Mouse (Mus musculus) B cell, adult 2 months (primary cell): ENCODE results near the gene Coro2a.
"Not testable (repeated sequence)": the region's sequence is repeated elsewhere in the genome, so short reads cannot be mapped to it uniquely, and the experiment has no call there.

ENCODE experiments used
- DNase-seq, 2 experiments: peaks; one replicate each; pipeline ENCODE4 v3.0.0; 2022

The Coro2a gene

DNA sequence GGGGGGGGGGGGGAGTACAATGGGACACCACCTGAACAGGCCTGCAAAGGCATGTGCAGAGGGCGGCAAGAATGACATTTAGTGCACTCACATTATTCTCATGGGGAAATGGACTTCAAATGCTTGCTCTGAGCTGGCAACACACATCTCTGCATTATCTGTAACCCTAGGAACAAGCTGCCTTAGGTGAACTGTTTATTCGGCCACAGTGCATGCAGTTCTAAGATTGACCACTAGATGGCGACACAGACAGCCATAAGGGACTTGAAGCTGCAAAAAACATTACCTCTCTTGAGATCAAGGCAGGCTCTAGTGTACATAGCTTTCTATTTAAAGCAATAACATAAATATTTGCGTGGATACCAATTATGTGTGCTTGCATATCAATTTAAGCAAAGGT is 9.2 kb upstream of the Coro2a start:
- DNase-seq, result peak; percentile 89 to 90

DNA sequence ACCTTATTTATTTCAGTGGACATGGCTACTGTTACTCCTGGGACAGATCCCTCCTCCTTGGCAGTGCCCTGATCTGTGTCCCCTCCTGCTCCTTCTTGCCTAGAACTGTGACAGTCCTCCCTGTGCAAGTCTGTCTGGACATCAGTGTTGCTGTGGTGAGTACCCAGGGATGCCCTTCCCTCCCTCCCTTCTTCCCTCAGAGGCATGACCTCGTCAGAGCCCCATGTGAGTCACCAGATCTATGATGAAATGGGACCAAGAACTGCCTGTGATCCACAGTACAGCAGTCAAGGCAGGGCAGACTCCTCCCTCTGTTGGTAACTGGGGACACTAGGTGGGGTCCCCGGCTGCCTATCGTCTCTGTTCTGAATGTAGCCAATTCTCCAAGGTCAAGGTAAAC is 5.6 kb upstream of the Coro2a start:
- DNase-seq, result no peak

DNA sequence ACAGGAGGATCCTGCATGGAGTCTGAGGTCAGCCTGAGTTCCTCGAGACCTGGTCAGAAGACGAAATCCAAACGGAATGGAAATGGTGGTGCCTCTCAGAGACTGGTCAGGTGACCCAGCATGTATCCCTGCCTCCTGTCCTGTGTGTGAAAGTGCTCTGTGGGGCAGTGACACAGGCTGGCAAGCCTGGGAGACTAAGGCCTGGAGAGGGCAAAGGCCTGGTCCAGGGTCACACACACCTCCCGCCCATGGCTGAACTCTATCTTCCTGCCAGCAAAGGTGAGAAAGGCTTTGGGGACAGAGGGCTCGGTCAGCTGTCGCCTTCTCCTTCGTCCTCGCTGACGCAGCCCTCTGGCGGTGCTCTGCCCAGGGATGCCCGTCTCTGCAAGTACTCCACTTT is 3.4 kb upstream of the Coro2a start:
- no peak for DNase-seq

DNA sequence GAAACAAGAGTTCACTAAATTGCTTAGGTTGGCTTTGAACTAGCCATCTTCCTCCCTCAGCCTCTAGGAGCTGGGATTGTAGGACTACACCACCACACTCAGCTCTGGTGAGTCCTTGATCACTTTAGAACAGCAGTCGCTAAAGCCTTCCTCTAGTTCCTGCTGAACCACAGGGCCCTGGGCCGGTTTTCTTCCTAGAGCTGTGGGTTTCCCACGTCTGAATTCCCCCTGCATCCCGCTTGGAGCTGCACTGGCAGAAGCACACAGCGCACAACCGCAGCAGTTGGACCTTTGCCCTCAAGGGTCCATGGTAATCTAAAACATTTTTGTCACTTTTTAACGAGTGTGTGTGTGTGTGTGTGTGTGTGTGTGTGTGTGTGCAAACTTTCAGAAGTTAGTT is 702 bp upstream of the Coro2a start:
- DNase-seq, result no peak

DNA sequence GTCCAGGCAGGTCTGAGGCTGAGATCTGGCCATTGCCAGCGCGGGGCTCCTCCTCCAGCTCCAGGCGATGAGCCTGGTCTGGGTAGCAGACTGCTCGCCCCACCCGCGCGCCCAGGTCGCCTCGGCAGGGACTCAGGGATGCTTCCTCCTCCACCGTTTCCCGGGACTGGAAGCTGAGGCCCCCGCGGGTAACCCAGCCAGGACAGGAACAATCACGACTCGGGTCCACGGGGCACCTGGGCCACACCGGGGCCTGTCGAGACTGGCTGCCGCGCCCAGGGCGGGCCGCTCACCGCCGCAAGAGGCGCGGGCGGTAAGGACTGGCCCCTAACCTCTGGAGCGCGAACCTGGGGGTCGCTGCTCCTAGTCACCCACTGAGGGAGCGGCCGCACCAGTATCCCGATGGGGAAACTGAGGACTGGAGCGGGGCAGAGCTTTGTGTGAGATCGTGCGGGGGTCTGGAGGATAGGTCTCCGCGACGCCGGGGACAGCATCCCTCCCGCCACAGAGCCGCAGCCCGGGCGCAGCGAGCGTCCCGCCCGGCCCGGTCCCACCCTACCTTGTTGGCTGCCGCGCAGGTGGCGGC is 651 bp downstream of the Coro2a start:
- peak; percentile 29 to 45 for DNase-seq

DNA sequence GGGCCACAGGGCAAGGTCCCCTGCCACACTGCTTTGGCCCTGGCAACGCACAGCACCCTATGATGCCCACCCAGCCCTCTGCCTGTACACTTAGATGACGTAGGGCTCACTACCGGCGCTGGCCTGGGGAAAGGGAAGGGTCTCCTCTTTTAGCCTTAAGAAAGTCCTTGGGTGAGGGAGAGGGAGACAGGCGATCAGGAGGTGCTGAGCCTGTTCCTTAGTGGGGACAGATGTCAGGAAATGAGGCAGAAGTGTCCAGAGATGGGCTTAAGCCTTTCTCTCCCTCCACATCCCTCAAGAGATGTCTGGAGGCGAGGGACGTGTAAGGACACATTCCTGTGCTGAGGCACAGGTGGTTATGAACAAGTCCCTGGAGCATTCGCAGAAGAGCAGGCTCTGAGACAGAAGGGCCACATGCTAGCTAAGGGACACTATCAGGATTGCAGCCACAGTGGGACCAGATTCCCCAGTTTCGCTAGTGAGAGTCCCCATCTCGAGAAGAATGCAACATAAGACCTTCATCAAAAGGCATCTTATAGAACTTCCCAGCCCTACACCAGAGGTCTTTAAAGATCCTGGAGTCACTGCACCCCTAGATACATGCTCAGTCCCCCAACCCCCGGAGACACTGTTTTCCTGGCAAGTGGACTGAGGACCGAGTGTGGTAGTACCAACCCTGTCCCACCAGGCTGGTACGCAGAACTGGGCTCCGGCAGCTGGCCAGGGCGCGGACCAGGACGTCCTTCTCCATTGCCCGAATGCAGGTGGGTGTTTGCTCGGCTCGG is 1.3 kb downstream of the Coro2a start:
- DNase-seq, result peak in 1 of 2 experiments; percentile 28

DNA sequence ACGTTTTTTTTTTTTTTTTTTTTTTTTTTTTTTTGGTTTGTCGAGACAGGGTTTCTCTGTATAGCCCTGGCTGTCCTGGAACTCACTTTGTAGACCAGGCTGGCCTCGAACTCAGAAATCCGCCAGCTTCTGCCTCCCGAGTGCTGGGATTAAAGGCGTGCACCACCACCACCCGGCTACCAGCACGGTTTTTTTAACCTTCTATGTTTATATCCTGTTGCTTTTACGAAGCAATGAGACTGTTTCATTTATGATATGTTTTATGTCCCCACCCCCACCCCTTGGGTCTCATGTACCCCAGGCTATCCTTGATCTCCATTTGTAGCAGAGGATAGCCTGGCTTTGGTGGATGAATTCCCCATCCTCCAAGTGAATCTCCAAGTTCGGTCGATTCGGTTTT is 2.4 kb downstream of the Coro2a start:
- not testable (repeated sequence) for DNase-seq

DNA sequence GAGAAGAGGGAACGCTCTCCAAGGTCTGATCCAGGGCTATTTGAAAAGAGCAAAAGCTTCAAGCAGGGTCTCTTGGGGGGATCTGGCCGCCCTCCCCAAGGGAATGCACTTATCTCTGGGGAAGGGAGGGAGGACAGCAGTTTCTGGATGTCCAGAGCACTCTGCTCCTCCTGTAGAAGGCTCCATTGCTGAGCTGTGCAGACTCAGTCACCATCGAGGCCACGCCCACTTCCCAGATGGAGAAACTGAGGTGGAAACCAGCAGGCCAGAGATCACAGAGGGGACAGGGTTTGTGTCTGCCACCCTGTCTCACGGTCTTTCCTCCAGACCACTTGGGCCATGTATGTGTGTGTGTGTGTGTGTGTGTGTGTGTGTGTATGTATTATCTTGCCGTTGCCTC is 3.0 kb downstream of the Coro2a start:
- no peak for DNase-seq

DNA sequence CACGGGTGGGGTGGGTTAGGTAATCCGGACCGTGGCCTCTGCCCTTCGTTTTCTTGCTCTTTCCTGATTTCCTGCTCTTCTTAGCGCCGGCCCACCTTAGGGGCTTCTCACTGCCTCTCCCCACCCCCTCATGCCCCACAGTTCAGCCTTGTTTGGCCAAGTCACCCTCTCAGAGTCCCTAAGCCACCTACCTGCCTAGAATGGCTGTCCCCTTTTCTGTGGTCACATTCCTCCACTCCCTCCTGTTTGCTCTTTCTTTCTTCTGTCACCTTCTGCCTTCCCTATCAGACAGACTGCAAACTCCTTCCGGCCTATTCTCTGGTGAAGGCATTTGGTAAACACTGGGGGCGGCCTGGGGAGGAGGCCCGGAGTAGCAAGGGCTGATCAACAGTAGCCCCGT is 3.9 kb downstream of the Coro2a start:
- DNase-seq, result no peak

DNA sequence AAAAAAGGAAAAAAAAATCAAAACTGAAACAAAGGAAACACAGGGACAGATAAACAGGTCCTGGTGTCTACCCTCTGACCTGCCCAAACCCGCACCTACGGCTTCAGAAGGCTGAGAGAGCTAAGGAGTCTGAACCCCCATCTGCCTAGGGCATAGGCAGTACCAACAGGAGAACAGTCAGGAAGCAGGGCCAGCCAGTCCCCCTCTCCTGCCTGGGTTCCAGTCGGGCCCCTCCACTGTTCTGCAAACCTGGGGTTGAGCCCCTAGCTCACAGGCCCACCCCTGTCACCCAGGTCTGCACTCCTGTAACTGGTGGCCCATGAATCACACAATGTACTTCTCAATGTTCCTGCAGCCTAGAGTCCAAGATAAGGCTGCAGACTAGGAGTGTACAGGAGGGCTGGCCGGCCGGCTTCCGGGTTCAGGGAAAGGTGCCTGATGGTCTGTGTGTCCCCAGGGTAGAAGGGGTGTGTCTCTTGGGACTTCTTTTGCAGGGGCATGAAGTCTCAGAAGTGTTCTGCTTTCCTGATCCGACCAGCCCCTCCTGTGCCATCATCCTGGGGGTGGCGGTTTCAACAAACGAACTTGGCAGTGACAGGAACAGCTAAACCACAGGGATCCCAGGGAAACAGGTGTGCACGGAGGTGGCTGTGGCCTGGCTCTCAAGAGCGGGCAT is 4.6 kb downstream of the Coro2a start:
- DNase-seq, result peak; percentile 54 to 56

DNA sequence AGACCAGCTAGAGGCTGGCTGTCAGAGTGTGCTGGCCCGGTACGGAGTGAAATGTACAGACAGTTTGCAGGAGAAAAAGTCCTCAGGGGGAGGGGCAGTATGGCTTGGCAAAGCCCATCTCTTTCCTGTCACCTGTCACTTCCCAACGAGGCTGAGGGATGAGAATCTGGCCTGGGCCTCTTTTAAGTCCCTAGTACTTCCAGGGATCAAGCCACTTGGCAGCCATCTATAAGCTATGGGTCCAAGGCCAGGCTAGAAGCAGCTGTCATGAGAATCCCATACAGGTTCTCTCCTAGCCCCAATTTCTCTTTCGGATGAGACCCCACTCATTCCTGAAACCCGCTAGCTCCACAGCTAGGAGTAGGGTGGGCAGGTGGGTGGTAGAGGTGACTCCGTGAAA is 5.6 kb downstream of the Coro2a start:
- no peak for DNase-seq

DNA sequence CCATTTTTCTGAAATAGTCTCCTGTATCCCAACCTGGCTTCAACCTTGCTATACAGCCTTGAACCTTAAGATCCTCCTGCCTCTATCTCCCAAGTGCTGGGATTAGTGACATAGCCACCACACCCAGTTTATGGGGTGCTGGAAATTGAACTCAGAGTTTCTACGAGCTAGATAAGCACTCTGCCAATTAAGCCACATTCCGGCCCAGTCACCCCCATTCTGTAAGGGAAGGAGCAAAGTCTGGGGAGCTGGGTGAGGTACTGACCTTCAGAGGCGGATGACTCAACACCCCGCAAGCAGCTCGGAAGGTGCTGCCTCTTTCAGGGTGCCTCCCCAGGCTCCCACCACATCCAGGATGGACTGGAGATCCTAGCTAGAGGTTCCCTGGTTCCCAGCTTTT is 7.9 kb downstream of the Coro2a start:
- DNase-seq, result no peak

DNA sequence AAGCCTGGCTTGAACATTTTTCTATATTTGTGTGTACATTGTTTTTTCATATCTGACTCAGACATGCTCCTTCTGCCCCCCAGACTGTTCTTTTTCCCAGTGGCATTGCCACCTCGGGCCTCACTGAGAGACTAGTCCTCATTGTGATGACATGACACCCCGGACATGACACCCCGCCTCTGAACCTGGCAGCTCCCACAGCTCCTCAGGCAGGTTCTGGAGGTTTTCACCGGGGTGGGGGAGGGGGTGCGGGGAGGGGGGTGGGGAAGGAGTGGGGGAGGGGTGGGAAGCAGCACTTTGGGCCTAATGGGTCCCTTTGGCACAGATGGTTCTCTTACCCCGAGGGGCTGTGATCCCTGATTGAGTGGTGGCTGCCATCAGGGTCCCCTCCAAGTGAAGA is 8.5 kb downstream of the Coro2a start:
- DNase-seq, result no peak

DNA sequence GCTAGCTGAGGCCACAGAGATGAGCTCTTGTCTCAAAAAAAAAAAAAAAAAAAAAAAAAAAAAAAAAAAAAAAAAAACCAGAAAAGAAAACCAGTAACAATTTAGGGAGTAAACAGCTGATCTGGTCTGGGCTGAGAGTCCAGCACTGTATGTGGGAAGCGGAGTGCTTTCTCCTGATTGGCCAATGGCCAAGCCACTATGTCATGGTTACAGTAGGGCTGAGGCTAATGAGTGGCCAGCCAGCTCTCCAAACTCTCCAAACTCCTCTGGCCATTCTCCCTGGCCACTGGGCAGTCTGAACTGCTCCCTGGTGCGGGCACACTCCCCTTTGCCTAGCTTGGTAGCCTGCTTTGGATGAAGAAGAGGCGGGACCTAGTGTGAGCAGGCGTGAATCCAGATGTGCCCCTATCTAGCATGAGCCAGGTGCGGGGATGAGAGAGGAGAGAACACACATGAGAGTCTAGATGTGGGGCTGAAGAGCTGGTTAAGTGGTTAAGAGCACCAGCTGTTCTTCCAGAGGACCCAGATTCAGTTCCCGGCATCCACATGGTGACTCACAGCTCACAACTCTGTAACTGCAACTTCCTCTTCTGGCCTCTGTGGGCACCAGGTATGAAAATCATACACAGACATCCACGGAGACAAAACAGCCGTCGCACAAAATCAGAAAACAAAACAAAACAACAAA is 10.0 kb downstream of the Coro2a start:
- peak; percentile 41 to 56 for DNase-seq

DNA sequence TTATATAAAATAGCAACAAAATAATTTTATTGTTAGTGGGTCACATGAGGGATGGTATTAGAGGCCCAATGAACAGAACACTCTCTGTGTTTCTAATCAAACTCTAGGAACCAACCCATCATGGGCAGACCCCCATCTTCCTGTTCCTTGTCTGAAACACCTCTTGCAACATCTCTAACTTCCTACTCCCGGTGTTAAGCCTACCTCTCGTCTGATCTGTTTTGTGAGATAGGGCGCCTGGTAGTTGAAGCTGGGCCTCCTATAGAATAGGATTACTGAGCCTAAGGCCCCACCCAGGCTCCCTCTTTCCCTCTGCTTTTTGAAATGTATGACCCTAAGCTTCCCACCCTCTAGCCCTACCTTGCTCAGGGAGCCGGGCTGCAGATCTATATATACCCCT is 11.2 kb downstream of the Coro2a start:
- DNase-seq, result no peak

DNA sequence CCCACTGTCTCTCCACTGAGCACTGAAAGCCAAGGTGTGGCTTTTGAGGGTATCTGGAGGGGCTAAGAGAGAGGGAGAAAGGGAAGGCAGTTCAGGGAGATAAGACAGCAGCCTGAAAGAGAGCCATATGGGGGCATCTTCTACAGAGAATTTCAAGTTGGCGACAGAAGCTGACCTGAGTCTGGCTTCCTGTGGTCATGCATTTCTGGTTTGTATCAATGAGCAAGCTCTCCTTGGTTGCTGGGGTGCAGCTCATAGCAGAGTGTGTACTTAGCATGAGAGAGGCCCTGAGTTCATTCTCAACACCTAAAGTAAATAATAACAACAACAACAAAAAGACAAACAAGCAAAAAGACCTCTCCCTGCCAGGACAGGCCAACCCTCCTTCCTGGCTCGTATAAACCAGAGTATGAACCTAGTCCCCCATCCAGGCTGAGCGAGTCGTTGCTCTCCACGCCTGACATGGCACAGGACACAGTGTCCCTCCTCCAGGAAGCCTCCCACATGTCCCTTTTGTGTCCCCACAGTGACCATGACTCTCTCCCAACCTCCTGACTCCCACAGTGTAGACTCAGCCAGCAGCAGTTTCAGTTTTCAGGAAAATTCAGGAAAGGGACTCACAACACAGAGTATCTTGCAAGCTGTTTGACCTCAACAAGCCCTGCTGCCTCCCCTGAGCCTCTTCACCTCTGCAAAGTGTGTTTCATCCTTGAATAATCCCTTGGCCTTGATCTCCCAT is 11.9 kb downstream of the Coro2a start:
- DNase-seq, result no peak

DNA sequence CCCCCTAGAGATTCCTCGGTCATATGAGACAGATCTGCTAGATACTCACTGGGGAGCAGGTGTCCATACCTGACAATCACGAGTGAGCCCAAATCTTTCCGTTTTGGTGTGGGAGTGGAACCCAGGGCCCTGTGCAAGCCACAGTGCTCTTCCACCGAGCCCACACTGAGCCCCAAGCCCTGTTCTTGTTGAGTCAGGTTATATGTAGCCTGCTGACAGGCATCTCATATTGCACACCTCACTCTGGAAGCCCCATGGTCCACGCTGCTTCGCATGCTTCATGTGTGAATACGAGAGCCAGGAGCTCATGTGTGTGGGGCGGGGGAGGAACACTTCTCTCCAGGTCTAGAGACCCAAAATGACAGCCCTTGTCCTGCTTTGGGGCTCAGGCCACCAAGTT is 12.9 kb downstream of the Coro2a start:
- no peak for DNase-seq

DNA sequence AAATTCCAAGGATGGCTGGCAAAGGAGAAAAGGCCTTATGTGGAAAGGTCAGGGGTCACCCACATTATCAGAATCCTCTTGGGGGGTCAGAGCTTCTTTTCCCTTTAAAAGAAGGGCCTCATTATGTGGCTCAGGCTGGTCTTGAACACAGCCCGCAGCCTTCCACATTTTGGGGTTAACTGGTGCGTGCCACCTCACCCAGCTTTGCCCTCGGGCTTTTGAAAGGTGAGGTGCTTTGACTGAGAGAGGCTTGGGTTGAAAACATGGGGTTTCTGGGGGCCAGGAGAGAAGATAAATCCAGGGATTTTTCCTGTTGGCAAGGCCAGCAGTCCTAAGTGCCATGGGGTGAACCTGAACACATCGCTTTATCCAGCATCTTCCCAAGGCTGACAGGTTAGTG is 15.5 kb downstream of the Coro2a start:
- no peak for DNase-seq

DNA sequence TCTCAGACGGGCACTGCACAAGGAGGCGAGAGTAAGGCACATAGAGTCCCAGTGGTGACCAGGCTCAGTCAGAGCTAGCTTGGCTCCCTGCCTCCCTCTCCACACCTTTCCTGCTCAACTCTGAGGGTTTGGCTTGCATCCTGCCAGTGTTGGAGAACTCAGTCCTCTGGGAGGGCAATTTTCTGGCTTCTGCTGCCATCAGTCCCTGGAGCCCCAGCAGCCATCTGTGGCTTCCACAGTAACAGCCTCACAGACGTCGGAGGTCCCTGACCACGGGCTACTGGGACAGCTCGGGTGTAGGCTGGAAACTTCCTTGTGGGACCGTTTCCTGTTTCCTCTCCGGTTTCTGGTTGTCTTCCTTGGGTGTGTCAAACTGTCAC is 16.2 kb downstream of the Coro2a start:
- DNase-seq, result no peak

DNA sequence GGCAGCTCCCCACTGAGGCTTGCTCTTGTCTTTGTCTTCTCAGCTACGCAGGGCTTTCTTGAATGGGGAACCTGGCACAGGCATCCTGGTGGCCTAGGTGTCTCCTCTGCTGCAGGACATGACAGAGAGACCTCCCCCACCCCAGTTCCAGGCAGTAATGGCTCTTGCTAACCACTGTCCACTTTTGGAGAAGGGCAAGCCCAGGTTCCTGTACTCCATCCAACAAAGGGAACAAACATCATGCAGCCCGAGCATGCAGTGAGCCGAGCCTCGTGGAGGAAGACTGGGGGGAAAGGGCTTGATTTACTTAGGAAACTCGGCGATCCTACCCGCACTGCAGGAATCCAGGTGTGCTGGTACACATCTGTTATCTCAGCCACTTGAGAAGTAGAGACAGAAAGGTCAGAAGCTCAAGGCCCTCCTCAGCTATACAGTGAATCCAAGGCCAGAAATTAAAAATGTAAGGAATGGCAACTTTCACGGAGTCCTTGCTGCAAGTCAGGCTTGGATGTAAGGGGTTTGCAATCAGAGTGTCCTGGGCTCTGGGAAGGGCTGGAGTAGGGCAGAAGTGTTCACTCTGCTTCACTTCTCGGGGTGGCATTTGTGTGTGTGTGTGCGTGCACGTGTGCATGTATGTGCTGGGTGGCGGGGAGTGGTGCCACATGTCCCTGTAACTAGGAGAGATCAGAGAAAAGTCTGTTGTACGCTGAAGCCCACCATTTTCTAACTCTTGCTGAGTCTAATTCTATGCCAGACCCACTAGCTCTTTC is 16.8 kb downstream of the Coro2a start:
- no peak for DNase-seq

DNA sequence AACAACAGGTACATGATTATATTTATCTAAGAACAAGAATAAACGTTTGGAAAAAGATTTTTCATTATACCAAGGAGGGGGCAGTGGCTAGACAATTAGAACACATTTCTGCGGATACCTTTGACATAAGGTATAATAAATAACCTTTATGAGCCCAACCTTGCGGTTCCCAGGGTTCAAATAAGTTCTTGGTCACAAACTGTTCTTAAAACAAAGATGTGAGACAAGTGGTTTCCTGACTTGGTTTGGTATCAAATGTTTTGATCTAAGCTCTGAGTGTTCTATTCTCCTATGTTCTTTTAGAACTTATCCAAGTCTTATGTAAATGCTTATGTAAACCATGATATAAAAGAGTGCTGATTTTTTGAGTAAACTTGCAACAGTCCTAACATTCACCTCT is 17.5 kb downstream of the Coro2a start:
- DNase-seq, result not testable (repeated sequence)

DNA sequence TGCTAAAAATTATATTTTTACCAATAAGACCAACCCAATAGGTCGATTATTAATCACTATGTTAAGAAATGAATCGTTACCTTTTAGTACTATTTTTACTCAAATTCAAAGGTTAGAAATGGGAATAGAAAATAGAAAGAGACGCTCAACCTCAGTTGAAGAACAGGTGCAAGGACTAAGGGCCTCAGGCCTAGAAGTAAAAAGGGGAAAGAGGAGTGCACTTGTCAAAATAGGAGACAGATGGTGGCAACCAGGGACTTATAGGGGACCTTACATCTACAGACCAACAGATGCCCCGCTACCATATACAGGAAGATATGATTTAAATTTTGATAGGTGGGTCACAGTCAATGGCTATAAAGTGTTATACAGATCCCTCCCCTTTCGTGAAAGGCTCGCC is 17.9 kb downstream of the Coro2a start:
- not testable (repeated sequence) for DNase-seq
